Mouse (Mus musculus): ENCODE data around the gene Olfr1287.

DNA sequence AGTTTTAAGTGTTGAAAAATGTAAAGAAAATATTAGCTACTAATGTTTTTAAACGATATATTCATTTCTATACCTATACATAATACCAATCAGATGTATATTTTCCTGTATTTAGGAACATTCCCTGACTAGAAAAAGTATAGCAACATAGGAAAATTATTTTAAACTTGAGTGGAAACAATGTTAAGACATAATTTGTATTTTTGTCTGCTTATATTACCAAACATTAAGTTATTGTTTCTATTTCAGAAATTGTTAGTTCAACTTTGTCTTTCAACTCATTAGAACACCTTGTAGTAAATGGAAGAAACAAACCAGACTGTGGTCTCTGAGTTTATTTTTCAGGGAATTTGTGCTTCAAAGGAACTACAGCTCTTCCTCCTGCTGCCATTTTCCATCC lies at the start of gene Olfr1287:
- TF ChIP-seq TAL1 (IDR thresholded peaks at IDR 0.05; ENCODE audit: low read length), result no peak
- TF ChIP-seq GATA1 (IDR thresholded peaks at IDR 0.05; ENCODE audit: low read length), result no peak
